Mouse (Mus musculus): Measurements from ENCODE around the gene Scn11a.

- TF ChIP-seq CTCF (IDR thresholded peaks at IDR 0.05; ENCODE audit: control insufficient read depth, insufficient read depth, insufficient read length) = no peak
- TF ChIP-seq USF1 (IDR thresholded peaks at IDR 0.05; ENCODE audit: low read depth) = no peak
- TF ChIP-seq FOSL1 (IDR thresholded peaks at IDR 0.05; ENCODE audit: insufficient read depth, low read length, poor library complexity, severe bottlenecking) = no peak
- TF ChIP-seq MYOD1 (IDR thresholded peaks at IDR 0.05; ENCODE audit: control insufficient read depth, insufficient read length, low read depth) = no peak
- TF ChIP-seq MAX (IDR thresholded peaks at IDR 0.05) = no peak
- no peak for TF ChIP-seq MYOG (IDR thresholded peaks at IDR 0.05; ENCODE audit: control insufficient read depth, extremely low read depth, insufficient read length)
- no peak for TF ChIP-seq CEBPB (IDR thresholded peaks at IDR 0.05; ENCODE audit: low read depth)
These were observed 23.8 kb downstream of the Scn11a start for GRCm38 (mm10) chr9:119801460-119801859.
